Mouse (Mus musculus) neural tube, embryonic 11.5 days (tissue): Measurements from ENCODE around the gene St8sia1. TPM values are rescaled to one million over a fixed set of nuclear protein-coding genes. Genes with fewer than 3 reads are reported as not detected.

ENCODE experiments used
- ATAC-seq: fragments of 200-750 bp; cut with Nextera tagmentation; 2 replicates; pipeline ENCODE4 v1.8.0; 2017; ENCODE audit warnings: moderate number of reproducible peaks, mild to moderate bottlenecking, moderate TSS enrichment, moderate library complexity; ENCODE audit not compliant: insufficient read depth, low FRiP score, low TSS enrichment
- DNase-seq: peaks from one replicate; pipeline ENCODE4 v3.0.0-alpha.2; 2015; ENCODE audit warnings: low spot score
- H3K27ac ChIP-seq: fragments of 300-500 bp; sonication (generic); 2 replicates; pipeline ENCODE4 v1.5.1; 2014; ENCODE audit warnings: low read depth, mild to moderate bottlenecking, low read length
- H3K27me3 ChIP-seq: fragments of 300-500 bp; sonication (generic); 2 replicates; pipeline ENCODE4 v1.6.1; 2014; ENCODE audit warnings: mild to moderate bottlenecking, low read length, mixed read lengths; ENCODE audit not compliant: control insufficient read depth, insufficient read depth
- H3K36me3 ChIP-seq: fragments of 300-500 bp; sonication (generic); 2 replicates; pipeline ENCODE4 v1.6.1; 2014; ENCODE audit warnings: mild to moderate bottlenecking, low read length, moderate library complexity, mixed read lengths; ENCODE audit not compliant: control insufficient read depth, insufficient read depth
- H3K4me1 ChIP-seq: fragments of 300-500 bp; sonication (generic); 2 replicates; pipeline ENCODE4 v1.6.1; 2014; ENCODE audit warnings: low read length, mixed read lengths; ENCODE audit not compliant: control insufficient read depth, insufficient read depth
- H3K4me2 ChIP-seq: fragments of 300-500 bp; sonication (generic); 2 replicates; pipeline ENCODE4 v1.6.1; 2014; ENCODE audit warnings: low read depth, mild to moderate bottlenecking, moderate library complexity
- H3K4me3 ChIP-seq: fragments of 300-500 bp; sonication (generic); 2 replicates; pipeline ENCODE4 v1.5.1; 2014; ENCODE audit warnings: low read depth, low read length
- H3K9ac ChIP-seq: fragments of 300-500 bp; sonication (generic); 2 replicates; pipeline ENCODE4 v1.6.1; 2014; ENCODE audit warnings: mild to moderate bottlenecking, low read length
- H3K9me3 ChIP-seq: fragments of 300-500 bp; sonication (generic); 2 replicates; pipeline ENCODE4 v1.6.1; 2016; ENCODE audit warnings: low read length; ENCODE audit not compliant: control insufficient read depth
- WGBS: fragments of 180-500 bp; shearing (Covaris S2); extraction: QIAGEN DNeasy Blood & Tissue Kit; methylation state at CpG from one replicate; pipeline ENCODE4 v1.1.7; 2014; 5-methylcytosine and 5-hydroxymethylcytosine counted together
- polyA plus RNA-seq: library from polyadenylated mRNA; unstranded; fragments of >200 nt; fragmentation: Nextera tagmentation; extraction: Ambion mirVana; gene quantifications from 2 replicates; pipeline ENCODE4 v1.2.1, GENCODE M21; 2014

The St8sia1 gene
- polyA plus RNA-seq, 1 experiment from 2014 or later: 10.6 TPM

GRCm38 (mm10) chr6:142915464-142915863 is 48.8 kb downstream of the St8sia1 start:
- Histone ChIP-seq H3K9ac (no peak overlapping the region), H3K27ac (no peak overlapping the region), H3K4me3 (no peak overlapping the region), H3K9me3 (no peaks in the 10 kb centered on the region), H3K27me3 (no peaks in the 10 kb centered on the region), H3K36me3 (no peaks in the 10 kb centered on the region), H3K4me1 (peaks cover 3% of the 10 kb centered on the region; the same call in 1 of the 2 replicates), H3K4me2 (no peak overlapping the region)
- WGBS: 89% methylated on average over 5 of the region's 5 CpGs
- ATAC-seq: no peak
- DNase-seq: no peak

- ATAC-seq: no peak
- DNase-seq: no peak
- Histone ChIP-seq H3K9me3 (no peaks in the 10 kb centered on the region), H3K9ac (no peak overlapping the region), H3K27me3 (no peaks in the 10 kb centered on the region), H3K4me1 (peaks cover 3% of the 10 kb centered on the region; the same call in 1 of the 2 replicates), H3K4me2 (no peak overlapping the region), H3K4me3 (no peak overlapping the region), H3K27ac (no peak overlapping the region), H3K36me3 (no peaks in the 10 kb centered on the region)
- WGBS: 89% methylated on average over 10 of the region's 10 CpGs
Observed at GRCm38 (mm10) chr6:142914676-142915075, 49.6 kb downstream of the St8sia1 start.

DNA sequence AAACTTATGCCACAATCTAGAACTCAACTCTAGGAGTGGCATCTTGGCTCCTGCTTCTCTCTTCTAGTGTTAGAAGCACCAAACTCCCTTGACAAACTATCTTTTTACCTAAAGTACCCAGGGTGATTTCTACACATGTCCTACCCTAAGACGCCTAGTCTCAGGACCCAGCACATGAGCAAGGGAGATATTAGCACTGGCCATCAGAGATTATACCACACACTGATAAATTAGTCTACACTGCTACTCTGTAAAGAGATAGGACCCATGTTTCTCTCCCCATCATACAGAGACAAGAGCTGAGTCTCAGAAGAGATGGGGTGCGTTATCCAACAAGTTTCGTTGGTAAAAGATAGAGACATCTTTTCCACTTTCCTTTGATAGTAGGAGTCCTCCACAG is 53.0 kb downstream of the St8sia1 start:
- WGBS: 94% methylated on average over 3 of the region's 3 CpGs
- no peak for DNase-seq

GRCm38 (mm10) chr6:142910721-142911120 is 53.5 kb downstream of the St8sia1 start:
- no peak overlapping the region for H3K27ac ChIP-seq
- H3K36me3 ChIP-seq: no peaks in the 10 kb centered on the region
- H3K4me1 ChIP-seq: peaks cover 3% of the 10 kb centered on the region; the same call in 1 of the 2 replicates
- DNase-seq (no peak), ATAC-seq (no peak)
- H3K9ac ChIP-seq: no peak overlapping the region
- no peaks in the 10 kb centered on the region for H3K9me3 ChIP-seq
- no peaks in the 10 kb centered on the region for H3K27me3 ChIP-seq
- H3K4me3 ChIP-seq: no peak overlapping the region
- WGBS: 96% methylated on average over 7 of the region's 7 CpGs
- no peak overlapping the region for H3K4me2 ChIP-seq

More for the DNA sequence above, 53.0 kb downstream of the St8sia1 start:
- H3K27ac ChIP-seq: no peak overlapping the region
- ATAC-seq: no peak
- no peaks in the 10 kb centered on the region for H3K9me3 ChIP-seq
- no peak overlapping the region for H3K4me3 ChIP-seq
- H3K9ac ChIP-seq: no peak overlapping the region
- H3K36me3 ChIP-seq: no peaks in the 10 kb centered on the region
- peaks cover 3% of the 10 kb centered on the region; the same call in 1 of the 2 replicates for H3K4me1 ChIP-seq
- H3K4me2 ChIP-seq: no peak overlapping the region
- no peaks in the 10 kb centered on the region for H3K27me3 ChIP-seq

GRCm38 (mm10) chr6:142909771-142910105 is 54.5 kb downstream of the St8sia1 start:
- ATAC-seq: no peak
- Histone ChIP-seq H3K27me3 (no peaks in the 10 kb centered on the region), H3K9ac (no peak overlapping the region), H3K27ac (no peak overlapping the region), H3K4me2 (no peak overlapping the region), H3K36me3 (no peaks in the 10 kb centered on the region), H3K4me3 (no peak overlapping the region), H3K4me1 (peaks cover 3% of the 10 kb centered on the region; the same call in 1 of the 2 replicates), H3K9me3 (no peaks in the 10 kb centered on the region)
- WGBS: 84% methylated on average over 3 of the region's 3 CpGs
- DNase-seq: no peak

GRCm38 (mm10) chr6:142908911-142909770 is 55.1 kb downstream of the St8sia1 start:
- Histone ChIP-seq H3K27ac (no peak overlapping the region), H3K36me3 (no peaks in the 10 kb centered on the region), H3K4me3 (no peak overlapping the region), H3K27me3 (no peaks in the 10 kb centered on the region), H3K4me2 (no peak overlapping the region), H3K4me1 (peaks cover 3% of the 10 kb centered on the region; the same call in 1 of the 2 replicates), H3K9me3 (no peaks in the 10 kb centered on the region), H3K9ac (no peak overlapping the region)
- ATAC-seq: no peak
- DNase-seq: no peak
- 76% methylated on average over 5 of the region's 5 CpGs for WGBS

- Histone ChIP-seq H3K4me2 (no peak overlapping the region), H3K4me1 (no peaks in the 10 kb centered on the region), H3K36me3 (no peaks in the 10 kb centered on the region), H3K9me3 (no peaks in the 10 kb centered on the region), H3K4me3 (no peak overlapping the region), H3K27me3 (no peaks in the 10 kb centered on the region), H3K9ac (no peak overlapping the region), H3K27ac (no peak overlapping the region)
- ATAC-seq (no peak), DNase-seq (no peak)
- 89% methylated on average over 3 of the region's 3 CpGs for WGBS
Observed at GRCm38 (mm10) chr6:142908412-142908811, 55.8 kb downstream of the St8sia1 start.

- H3K4me3 ChIP-seq: no peak overlapping the region
- H3K9me3 ChIP-seq: no peaks in the 10 kb centered on the region
- ATAC-seq (no peak), DNase-seq (no peak)
- H3K4me2 ChIP-seq: no peak overlapping the region
- no peak overlapping the region for H3K9ac ChIP-seq
- H3K27me3 ChIP-seq: no peaks in the 10 kb centered on the region
- H3K36me3 ChIP-seq: no peaks in the 10 kb centered on the region
- H3K27ac ChIP-seq: no peak overlapping the region
- H3K4me1 ChIP-seq: no peaks in the 10 kb centered on the region
- WGBS: 89% methylated on average over 3 of the region's 3 CpGs
Observed at GRCm38 (mm10) chr6:142895371-142895770, 68.9 kb downstream of the St8sia1 start.

DNA sequence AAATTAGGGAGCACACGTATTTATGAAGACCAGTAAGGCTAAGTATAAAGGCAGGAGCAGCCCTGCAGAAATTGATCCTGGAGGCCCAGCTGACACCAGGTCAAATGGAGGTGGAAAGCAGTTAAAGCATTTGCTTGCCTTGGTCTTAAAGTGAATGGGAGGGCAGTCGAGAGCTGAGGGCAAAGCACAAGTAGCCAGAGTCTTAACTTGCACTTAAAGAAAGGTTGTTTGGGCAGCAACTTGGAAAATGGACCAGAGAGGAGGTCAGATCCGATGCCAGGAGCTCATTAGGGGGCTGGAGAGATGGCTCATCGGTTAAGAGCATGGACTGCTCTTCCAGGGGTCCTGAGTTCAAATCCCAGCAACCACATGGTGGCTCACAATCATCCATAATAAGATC is 70.5 kb downstream of the St8sia1 start:
- no peak overlapping the region for H3K4me3 ChIP-seq
- no peaks in the 10 kb centered on the region for H3K36me3 ChIP-seq
- 79% methylated on average over 4 of the region's 4 CpGs for WGBS
- no peaks in the 10 kb centered on the region for H3K4me1 ChIP-seq
- ATAC-seq: no peak
- no peak overlapping the region for H3K4me2 ChIP-seq
- no peak for DNase-seq
- H3K27ac ChIP-seq: no peak overlapping the region
- no peaks in the 10 kb centered on the region for H3K9me3 ChIP-seq
- no peaks in the 10 kb centered on the region for H3K27me3 ChIP-seq
- H3K9ac ChIP-seq: no peak overlapping the region
